Mouse (Mus musculus) MEL (cell line): ENCODE measurements at regions not wholly inside any gene's neighbourhood (a gene's known extent, or its start where the extent isn't known, plus 50 kb on each side); places are given as distances from the start of the nearest gene placed in this dataset.
A peak's percentile ranks its signal among the peaks of the same experiment; 100 is the strongest.

Experiments used
- CTCF ChIP-seq, 3 experiments: IDR thresholded peaks in 2 of 3; conservative IDR thresholded peaks in 1 of 3; 2 replicates each; pipeline ENCODE4 v1.5.1; 2011 to 2012; ENCODE audit warnings: low read length in 3 of 3, low read depth in 2 of 3, mild to moderate bottlenecking in 2 of 3, improper control_type of control experiment in 1 of 3, inconsistent platforms in 1 of 3, mixed read lengths in 1 of 3, moderate library complexity in 1 of 3; ENCODE audit not compliant: control insufficient read depth in 1 of 3, insufficient read depth in 1 of 3, poor library complexity in 1 of 3, severe bottlenecking in 1 of 3
- ETS1 ChIP-seq: IDR thresholded peaks from 2 replicates; pipeline ENCODE4 v1.6.1; 2012; ENCODE audit warnings: low read depth, mild to moderate bottlenecking, inconsistent platforms, low read length, improper control_type of control experiment, moderate library complexity
- GATA1 ChIP-seq: IDR thresholded peaks from 2 replicates; pipeline ENCODE4 v1.6.1; 2011; ENCODE audit warnings: low read depth, low read length, improper control_type of control experiment
- MAX ChIP-seq: IDR thresholded peaks from 2 replicates; pipeline ENCODE4 v1.6.1; 2011; ENCODE audit warnings: low read length, improper control_type of control experiment
- NRF1 ChIP-seq: IDR thresholded peaks from 2 replicates; pipeline ENCODE4 v1.6.1; 2014; ENCODE audit warnings: low read depth, mild to moderate bottlenecking, inconsistent platforms, low read length, improper control_type of control experiment, moderate library complexity; ENCODE audit not compliant: poor library complexity, insufficient read depth, severe bottlenecking
- POLR2A ChIP-seq, 2 experiments: IDR thresholded peaks; 2 replicates each; pipeline ENCODE4 v1.6.1; 2011 to 2012; ENCODE audit warnings: low read length in 2 of 2, mild to moderate bottlenecking in 2 of 2, control low read depth in 1 of 2, improper control_type of control experiment in 1 of 2, low read depth in 1 of 2, moderate library complexity in 1 of 2; ENCODE audit not compliant: control insufficient read depth in 1 of 2, insufficient read depth in 1 of 2, poor library complexity in 1 of 2
- ZNF384 ChIP-seq: IDR thresholded peaks from 2 replicates; pipeline ENCODE4 v1.6.1; 2012; ENCODE audit warnings: low read depth, mild to moderate bottlenecking, inconsistent platforms, low read length, improper control_type of control experiment

DNA sequence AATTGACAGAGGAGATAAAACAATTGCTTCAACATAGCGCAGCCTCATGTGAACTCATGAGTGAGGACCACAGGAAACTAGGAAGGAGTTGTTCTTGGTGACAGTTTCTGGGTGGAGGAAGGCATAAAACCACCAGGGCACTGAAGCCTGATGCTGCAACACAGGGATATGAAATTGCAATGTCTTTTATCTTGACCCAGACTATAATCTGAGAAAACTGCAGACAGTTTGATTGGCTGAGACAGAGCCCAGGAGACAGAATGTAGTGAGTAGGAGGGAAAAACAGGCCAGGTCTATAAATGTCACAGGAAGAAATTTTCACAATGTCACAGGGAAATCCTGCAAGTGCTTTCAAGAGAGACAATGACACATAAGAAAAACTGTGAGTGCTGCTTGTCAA, 232.5 kb downstream of the Lipi start:
- TF ChIP-seq MAX (0 out of 2 replicates have a peak, but pooled peaks have one; percentile 29), ETS1 (peak; percentile 53; the same call in 1 of the 2 replicates), ZNF384 (no peak), GATA1 (peak; percentile 68), CTCF (IDR thresholded peaks at IDR 0.05 in 2 of 3, conservative IDR thresholded peaks at IDR 0.05 in 1 of 3; ENCODE audit: control insufficient read depth in 1 of 3, insufficient read depth in 1 of 3, low read depth in 2 of 3, low read length in 3 of 3, poor library complexity in 1 of 3, severe bottlenecking in 1 of 3) (no peak), POLR2A (IDR thresholded peaks at IDR 0.05; ENCODE audit: control insufficient read depth in 1 of 2, insufficient read depth in 1 of 2, low read depth in 1 of 2, low read length in 2 of 2, poor library complexity in 1 of 2) (no peak), NRF1 (no peak)
